Mouse (Mus musculus): Measurements from ENCODE around the gene Nfix.

The Nfix gene

DNA sequence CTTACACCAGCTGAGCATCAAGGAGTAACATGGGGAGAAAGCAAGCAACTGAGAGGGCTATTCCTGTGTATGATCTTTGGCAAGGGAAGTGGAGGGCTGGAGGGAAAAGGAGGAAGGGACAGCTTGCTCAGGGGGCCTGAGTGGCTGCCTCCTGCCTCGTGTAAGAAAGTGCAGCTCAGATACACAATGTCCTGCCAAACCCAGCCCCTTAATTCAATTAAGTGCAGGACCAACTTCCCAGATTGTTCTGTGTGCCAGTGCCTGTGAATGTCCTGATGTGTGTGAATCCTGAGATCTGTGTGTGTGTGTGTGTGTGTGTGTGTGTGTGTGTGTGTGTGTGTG lies 60.8 kb downstream of the Nfix start:
- in situ Hi-C loops (cut with MboI, MseI) = no loop called here

DNA sequence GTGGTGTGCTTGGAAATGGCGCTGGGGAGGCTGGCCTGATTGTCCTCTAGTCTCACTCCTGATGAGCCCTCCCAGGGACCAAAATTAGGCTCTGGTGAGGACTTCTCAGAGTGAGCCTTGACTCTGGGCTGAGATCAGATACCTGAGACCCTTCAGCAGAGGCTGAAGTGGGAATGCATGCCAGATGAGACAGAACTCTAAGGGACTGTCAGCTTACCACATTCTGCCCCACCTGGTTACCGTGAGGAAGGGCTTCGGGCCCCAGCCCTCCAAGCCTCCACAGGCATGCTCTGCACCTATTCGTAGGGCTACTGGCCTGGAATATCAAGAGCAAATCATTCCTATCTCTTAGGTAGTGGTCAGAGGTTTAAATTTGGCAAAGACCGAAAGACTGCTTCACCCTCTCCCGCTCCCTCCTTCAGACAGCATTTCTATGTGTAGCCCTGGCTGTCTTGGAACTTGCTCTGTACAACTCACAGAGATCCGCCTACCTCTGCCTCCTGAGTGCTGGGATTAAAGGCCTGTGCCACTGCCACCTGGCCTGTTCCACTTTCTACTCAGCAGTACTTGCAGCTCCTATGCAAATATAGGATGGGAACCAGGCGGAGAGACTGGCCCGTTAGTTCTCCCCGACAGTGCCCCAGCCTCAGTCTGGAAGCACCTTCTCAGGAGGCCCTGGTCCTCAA lies 61.3 kb downstream of the Nfix start:
- in situ Hi-C loops (cut with MboI, MseI) = no loop called here

DNA sequence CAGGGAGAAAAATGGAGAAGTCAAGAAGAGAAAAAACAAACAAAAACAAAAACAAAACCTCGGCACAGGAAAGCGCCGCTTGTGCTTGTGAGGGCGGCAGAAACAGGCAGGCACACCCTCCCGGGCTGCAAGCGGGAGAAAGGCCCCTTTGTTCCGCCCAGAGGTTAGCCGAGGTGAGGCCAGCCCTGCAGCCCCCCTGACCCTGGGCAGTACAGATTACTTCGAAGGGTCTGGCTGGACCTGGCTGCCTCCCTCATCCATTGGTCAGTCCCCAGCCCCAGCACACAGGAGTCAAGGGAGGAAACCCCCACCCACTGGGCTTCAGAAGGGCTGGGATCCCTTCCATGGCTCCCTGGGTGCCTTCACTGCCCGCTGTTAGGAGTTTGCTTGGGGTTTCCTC lies 61.9 kb downstream of the Nfix start:
- in situ Hi-C loops (cut with MboI, MseI) = no loop called here

DNA sequence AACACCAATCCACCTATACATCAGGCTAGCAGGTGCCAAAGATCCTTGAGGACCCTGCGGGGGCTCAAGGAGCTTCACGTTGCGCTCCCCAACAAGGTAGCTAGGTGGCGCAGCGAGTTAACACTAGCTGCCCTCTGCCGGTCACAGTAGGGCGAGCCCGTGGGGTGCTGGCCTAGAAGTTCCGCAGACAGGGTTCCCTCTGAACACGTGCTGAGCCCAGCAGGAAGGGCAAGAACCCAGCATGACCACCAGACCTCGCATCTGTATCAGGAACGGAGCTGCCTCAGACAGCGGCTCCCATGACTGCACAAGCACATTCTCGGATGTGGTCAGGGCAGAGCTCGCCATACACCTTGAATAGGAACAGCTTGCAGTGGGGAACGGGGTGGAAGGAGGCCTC lies 62.5 kb downstream of the Nfix start:
- in situ Hi-C loops (cut with MboI, MseI) = no loop called here

DNA sequence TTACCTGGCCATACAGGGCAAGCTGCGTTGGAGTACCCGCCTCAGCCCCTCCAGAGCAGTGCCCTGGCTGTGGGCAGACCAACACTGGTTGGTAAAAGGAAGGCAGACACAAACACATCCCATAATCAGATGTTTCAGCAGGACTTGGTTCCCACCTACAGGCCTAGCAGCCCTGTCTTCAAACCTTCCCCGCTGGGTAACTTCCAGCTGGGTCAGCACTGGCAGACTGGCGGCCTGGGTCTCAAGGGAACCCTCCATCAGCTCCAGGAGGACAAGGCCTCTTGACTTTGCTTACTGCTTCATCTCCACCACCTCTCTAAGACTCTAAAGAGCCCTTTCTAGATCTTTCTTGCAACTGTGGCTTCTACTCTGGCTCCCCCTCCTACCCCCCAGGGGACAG lies 63.6 kb downstream of the Nfix start:
- in situ Hi-C loops (cut with MboI, MseI) = no loop called here

DNA sequence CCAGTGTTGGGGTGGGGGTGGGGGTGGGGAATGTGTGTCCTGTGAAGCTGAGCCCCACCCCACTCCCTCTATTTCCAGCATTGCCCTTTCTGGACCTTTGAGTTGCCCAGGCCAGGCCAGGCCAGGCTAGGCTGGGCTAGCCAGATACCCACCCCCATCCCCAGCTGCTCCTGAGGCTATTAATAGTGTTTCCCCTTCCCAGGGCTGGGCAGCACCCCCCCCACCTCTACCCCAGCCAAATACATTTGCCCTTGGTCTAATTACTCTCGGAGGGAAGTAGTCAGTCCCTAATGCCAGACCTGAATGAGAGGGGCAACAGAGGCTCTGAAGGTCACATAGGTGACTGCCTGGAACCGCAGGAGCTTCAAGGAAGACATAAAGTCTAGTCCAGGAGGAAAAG lies 64.5 kb downstream of the Nfix start:
- in situ Hi-C loops (cut with MboI, MseI) = no loop called here

DNA sequence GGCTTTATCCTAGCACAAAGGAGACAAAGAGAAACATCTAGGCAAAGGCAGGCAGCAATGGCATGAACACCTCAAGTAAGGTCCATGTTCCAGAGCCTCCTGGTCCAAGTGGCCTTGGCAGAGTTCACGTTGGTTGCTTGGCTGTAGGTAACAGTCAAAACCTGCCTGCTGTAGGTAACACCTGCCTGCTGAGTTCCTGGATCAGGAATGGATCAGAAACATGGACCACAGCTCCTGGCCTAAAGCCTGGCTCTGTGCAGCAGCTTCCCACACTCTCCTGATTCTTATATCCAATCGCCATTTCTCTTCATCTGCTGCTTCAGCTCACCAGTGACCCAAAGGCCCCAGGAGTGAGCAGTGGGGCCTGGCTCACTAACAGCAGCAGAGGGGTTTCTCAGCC lies 65.5 kb downstream of the Nfix start:
- in situ Hi-C loops (cut with MboI, MseI) = loop anchor here (5.0 kb wide), 1 partner anchor 63 kb away; no protein-coding TSS in a partner anchor

DNA sequence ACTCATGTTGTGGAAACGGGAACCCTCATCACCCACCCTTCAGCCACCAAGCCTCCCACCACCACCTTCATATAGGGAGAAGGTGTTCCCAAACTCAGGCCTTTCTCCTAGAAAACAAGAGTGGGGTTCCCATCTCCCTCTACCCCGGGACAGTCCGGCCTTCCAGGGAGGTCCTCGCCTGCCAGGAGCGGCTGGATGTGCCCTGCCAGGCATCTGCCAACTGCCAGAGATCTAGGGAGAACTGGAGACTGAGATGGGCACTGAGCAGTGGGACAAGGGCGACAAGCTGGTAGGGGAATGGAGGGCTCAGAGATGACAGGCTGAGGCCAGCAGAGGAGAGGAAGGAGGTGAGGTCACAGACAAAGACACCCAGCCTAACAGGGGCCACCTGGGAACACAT lies 66.2 kb downstream of the Nfix start:
- in situ Hi-C loops (cut with MboI, MseI) = loop anchor here (5.0 kb wide), 1 partner anchor 63 kb away; no protein-coding TSS in a partner anchor

DNA sequence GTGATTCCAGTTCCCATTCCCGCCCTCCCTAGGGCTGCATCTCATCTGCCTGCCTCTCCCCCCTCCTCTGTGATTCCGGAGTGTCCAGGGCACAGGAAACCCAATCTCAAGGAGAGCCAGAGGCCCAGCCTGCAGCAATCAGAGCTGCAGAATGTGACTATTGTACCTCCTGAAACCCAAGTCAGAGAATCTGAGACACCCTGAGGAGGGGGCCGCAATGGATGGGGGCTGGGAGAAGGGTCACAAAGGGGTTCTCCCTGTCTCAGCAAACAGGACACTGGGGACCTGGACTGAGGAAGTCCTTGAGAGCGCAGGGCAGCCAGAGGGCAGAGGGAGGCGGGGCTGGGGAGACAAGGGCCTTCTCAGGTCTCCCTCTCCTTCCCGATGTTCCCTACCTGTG lies 67.1 kb downstream of the Nfix start:
- in situ Hi-C loops (cut with MboI, MseI) = loop anchor here (5.0 kb wide), 1 partner anchor 64 kb away; no protein-coding TSS in a partner anchor

DNA sequence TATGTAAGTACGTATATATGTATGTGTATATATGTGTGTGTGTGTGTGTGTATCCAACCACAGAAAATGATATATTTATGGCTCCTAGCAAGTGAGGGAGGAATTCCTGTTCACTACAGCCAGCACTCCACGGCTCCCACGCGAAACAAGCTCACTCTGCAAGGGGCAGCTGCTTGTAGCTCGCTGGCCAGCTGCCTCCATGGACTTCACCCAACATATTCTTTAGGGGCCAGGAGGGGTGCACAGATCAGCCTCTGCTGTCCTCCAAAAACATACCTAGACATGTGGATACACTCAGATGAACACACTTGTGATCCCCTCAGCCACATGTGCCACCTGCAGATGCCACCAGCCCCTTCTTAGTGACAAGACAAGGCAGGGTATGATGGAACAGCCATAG lies 67.6 kb downstream of the Nfix start:
- in situ Hi-C loops (cut with MboI, MseI) = loop anchor here (5.0 kb wide), 1 partner anchor 65 kb away; no protein-coding TSS in a partner anchor

DNA sequence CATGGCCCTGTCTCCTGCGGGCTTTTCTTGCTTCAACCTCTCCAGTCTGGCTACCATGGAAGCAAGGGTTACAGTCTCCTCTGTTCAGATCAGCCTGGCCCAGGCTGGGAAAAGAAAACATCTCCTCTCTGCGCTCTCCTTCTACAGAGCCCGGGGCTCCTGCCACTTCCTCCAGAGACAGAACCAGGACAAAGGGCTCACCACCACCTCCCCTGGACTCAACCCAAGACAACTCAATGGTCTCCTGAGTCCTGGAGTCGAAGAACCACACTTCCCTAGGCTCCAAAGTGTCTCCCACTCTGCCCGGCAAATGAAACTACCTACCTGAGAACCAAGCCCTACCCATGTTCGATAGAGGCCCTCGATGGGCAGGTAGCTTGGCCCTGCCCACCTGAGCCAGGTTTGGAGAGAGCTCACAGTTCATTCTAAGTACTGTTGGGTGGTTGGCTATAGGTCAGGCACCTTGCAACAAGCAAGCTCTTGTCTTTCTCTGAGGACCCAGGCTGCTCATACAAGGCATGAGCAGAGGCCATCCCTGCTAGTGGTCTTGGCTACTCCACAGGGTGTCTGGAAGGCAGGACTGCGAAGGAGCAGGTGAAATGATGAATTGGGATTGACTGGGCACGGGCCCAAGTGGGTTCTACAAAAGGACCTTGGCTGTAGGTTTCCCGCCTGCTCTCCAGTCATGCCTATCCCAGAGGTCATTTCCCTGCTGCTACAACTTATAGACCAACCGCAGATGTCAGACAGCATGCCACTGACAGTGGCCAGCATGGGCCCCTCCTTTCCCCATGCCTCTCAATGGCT lies 68.6 kb downstream of the Nfix start:
- in situ Hi-C loops (cut with MboI, MseI) = loop anchor here (5.0 kb wide), 1 partner anchor 66 kb away; no protein-coding TSS in a partner anchor

DNA sequence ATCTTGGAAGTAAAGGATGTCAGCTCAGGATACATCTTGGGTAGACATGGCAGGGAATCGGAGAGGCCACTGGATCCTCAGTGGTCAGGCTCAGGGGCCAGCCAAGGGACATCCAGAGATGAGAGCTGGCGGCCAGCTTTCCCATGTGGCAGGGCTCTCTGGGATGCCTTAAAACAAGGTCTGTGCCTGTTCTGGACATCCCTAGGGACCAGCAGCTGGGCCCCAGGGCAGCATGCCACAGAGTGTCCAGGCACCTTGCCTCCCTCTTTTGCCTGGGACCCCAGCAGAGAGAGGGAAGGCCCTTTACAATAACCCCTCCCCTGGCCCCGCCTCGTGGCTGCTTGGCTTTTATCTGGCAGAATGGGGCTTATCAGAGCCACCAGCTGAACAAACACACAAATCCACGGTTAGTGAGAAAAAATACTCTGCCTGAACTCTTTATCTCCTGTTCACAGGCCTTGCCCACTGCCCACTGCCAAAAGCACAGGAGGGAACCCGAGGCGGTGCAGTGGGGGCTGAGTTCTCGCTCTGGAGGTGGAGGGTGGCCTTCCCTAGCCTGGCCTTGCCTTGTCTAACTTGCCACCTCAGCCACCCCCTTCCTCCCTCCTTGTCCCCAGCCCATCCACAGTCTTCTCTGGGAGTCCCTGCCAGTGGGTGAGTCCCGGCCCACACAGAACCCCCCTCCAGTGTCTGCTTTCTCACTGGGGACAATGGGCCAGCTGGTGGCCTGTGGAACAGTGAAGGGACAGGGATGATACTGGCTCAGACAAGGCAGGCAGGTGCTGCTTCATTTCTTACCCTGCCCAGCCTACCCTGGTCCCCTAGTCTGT lies 69.4 kb downstream of the Nfix start:
- in situ Hi-C loops (cut with MboI, MseI) = loop anchor here (5.0 kb wide), 1 partner anchor 67 kb away; no protein-coding TSS in a partner anchor

DNA sequence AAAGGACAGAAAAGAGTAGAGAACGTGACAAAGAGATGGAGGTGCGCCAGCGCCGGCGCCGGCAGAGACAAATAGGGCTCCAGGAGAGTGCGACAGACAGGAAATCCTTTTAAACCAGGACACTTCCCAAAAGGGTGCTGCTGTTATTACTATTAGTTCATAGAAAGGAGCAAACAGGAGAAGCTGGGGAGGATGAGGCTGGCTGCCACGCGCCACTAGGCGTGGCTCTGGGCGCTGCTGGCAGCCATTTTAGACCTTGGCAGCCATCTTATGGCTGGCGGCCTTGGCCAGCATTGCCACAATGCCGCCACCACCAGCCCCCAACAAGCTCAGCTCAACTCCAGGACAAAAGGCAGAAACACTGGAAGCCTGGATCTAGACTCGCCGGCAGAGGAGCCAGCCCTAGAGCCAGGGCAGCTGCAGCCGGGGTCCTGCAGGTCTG lies 70.2 kb downstream of the Nfix start:
- in situ Hi-C loops (cut with MboI, MseI) = loop anchor here (5.0 kb wide), 1 partner anchor 67 kb away; no protein-coding TSS in a partner anchor

DNA sequence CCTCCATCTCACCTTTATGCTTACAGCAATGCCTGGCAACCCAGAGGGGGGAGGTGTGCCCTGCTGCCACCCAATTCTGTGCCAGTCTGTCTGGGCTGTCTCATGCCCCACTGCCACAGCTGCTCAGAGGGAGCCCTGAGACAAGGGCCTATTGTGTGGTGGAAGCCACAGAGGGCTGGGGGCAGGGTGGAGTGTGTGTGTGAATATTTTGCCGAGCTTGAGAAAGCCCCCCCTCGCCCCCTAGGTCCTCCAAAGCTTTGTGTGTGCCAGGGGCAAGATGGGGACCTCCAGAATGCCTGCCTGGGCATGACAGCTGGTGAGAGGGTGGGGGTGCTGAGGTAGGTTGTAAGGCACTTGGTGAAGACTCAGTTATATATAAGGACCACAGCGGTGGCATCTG lies 71.7 kb downstream of the Nfix start:
- in situ Hi-C loops (cut with MboI, MseI) = no loop called here

DNA sequence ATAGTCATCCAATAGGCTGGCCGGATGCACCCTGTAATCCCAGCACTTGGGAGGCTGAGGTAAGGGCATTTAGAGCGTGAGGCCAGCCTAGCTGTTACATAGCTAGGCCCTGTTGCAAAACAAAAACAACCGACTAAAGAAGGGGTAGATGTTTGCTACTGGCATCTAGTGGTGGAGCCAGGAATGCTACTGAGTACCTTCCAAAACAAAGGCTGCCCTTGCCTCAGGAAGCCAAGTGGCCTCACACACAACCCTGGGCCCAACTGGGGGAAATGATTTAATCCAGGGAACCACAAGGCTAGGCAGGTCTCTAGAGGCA lies 74.2 kb downstream of the Nfix start:
- in situ Hi-C loops (cut with MboI, MseI) = no loop called here

DNA sequence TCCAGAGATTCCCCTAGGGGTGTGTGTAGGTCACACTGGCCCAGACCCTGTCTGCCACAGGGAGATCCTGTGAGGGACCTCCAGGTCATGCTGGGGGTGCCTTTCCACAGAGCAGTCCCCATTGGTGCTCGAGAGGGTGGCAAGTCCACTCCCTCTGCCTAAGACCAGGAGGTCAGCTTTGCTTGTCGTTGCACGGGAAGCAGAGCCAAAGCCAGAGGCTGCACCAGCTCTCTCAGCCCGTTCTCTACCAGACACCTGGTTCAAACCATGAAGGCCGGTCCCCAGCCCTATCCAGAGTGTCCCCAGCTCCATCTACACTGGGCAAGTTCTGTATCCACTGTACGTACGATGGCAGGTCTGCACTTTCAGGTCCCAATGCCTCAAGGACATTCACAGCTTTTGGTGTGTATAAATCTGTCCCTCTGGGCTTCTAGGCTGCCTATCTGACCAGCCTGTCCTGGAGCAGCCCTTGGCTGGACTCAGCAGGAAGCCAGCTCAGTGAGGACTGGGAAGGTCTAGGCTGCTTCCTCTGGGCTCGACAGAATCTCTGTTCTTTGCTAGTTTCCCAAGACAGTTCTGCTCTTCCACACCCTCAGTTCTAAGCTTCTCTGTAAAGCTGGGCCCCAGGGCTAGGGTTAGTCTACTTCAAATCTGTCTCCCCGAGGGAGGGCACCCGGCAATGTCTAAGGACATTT lies 74.8 kb downstream of the Nfix start:
- in situ Hi-C loops (cut with MboI, MseI) = no loop called here

DNA sequence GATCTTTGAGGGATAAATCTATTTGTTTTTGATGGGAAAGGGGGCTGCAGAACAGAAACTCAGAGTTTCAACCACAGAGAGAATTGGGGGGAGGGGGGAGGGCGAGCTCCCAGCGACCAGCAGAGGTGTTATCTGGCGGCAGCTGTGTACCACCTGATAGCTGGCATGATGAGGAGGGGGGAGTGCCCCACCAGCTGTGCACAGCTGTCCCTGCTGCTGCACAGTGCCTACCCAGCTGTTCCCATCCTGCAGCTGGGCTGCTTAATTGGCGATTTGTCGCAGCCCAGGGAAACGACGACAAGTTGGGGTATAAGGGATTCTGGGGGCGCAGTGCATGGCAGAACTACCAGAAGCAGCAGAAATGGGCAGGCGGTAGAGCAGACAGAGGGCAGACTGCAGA lies 75.5 kb downstream of the Nfix start:
- in situ Hi-C loops (cut with MboI, MseI) = no loop called here

DNA sequence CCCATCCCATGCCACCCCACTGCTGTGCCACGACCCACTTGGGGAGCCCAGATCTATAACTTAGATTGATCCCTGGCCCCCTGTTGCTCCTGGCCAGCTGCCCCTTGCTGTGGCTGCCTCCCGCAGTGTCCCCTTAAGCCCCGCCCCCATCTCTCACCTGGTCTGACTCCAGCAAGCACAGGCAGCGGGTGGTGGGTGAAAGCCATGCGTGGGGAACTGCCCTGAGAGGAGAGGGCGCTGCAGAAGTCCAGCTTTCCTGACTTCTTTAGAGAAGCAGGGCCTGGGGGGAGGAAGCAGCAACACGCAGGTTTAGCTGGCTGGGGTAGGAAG lies 76.6 kb downstream of the Nfix start:
- in situ Hi-C loops (cut with MboI, MseI) = no loop called here

DNA sequence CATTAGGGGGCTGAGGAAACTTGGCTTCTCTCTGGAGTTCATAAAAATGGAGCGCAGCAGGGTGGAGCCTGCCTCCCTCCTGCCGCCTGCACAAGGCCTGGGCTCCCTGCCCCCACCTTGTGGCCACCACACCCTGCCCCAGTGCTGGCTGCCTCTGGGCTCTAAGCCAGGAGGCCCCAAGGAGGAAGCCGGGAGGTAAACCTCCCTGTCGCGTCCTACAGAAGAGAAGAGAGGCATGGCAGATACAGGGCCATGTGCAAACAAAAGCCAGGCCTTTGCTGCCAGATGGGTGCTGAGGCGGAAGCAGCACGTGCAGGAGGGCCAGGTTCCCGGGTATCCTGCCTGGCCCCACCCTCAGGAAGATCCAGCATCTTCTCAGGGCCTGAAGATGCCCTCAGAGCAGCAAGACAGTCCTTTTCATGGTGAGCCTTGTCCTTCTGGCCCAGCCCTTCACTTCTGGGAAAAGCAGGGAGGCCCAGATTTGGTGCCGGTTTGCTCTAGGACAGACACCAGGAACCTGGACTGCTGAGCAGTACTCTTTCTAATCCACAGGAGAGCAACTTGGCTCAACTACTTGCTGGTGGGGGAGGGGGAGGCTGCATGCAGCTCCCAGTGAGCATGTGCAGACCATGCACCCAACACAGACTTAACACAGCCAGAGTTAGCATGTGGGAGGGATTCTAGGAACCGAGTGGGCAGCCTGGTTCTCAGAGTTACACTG lies 77.1 kb downstream of the Nfix start, which contains the start of gene G430095P16Rik:
Gene G430095P16Rik, plus strand, starts transcription at position 158 of the 721 bp plus-strand sequence.
- in situ Hi-C loops (cut with MboI, MseI) = no loop called here

DNA sequence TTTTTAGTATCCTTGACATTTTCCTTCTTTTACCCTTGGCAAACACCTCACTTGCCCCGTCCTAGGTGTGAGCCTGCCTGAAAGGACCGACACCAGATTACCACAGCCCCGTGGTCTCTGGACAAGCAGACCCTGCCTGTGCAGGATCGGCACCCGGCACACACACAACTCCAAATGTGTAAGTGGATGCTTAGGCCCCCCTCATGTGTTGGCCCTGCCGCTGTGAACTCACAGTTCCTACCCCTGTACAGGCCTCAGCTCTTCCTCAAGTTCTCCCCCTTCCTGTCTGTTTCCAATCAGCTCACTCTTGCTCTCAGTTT lies 77.7 kb downstream of the Nfix start:
- in situ Hi-C loops (cut with MboI, MseI) = no loop called here

All from T-helper 1 cell (primary cell).